Mouse (Mus musculus) frontal cortex, postnatal 14 days (tissue): ENCODE measurements at regions not wholly inside any gene's neighbourhood (a gene's known extent, or its start where the extent isn't known, plus 50 kb on each side); places are given as distances from the start of the nearest gene placed in this dataset.

Source experiments
- DNase-seq, 2 experiments: peaks; one replicate each; pipeline ENCODE4 v3.0.0; 2022; ENCODE audit warnings: low spot score in 2 of 2

DNA sequence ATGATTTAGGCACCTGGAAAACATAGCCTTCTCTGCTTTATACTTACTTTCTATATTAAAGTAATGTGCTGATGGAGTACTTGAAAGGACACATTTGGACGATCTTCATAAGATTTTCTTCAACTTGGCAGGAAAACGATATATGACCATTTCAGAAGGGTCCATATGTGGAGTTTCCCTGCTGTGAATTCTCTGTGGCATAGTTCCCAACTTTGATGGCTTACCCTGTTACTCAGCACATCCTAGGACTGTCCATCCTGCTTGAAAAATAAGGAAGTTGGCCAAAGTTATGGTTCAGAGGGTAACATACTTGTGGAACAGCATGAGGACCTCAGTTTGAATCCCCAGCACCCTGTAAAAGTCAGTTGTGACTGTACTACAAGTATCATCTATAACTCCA lies 109.2 kb upstream of the Pbx1 start:
- DNase-seq, result no peak

DNA sequence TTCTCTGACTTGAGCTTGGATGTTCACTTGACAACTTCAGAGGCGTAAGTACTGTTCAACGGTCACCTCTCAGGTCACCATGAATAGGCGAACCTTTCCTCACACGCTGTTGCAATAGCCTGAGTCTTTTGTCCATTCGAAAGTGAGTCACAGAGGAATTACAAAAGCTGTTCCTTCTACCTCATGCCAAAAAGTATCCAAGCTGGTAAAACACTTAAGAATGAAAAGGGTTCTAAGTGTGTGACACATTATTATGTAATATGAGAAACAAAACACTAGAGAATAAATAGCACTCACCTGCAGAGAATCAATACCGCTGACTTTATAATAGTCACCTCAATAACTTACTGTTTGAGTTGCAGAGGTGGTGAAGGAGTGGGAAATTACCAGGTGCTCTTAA lies 86.0 kb upstream of the Pbx1 start:
- no peak for DNase-seq

DNA sequence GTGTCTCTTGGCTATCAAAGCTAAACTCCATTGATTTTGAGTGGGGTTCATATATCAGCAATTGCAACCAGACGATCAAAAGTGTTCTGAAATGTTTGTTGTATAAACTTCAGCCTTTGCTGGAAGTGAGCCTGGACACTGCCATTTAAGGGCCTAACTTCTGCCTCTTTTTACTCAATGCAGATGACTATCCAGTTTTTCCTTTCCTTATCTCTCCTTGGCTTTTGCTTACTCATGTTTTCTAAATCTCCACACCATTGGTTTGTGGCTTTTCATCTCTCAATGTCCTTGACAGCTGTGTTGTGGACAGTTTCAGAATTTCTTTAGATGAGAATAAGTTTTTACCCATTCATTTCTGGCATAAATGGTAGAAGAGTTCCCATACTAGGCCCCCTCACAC lies 74.3 kb upstream of the Pbx1 start:
- DNase-seq, result no peak

DNA sequence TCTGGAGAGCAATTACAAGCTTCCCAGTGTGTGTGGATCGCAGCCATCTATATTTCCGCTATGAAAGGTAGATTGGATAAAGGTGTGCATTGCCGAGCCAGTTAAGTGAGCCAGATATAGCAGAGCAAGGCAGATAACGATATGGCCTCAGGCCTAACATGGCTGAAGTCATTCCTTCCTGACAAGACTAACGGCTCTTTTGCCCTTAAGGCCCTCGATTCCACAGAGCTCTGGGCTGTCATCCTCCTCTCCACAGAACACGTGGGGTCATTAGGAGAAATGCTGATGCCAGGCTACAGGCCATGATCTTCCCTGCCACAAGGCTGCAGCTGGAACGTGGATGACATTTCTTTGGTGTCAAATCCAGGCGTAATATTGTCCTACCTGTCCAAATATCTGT lies 72.7 kb upstream of the Pbx1 start:
- no peak for DNase-seq

DNA sequence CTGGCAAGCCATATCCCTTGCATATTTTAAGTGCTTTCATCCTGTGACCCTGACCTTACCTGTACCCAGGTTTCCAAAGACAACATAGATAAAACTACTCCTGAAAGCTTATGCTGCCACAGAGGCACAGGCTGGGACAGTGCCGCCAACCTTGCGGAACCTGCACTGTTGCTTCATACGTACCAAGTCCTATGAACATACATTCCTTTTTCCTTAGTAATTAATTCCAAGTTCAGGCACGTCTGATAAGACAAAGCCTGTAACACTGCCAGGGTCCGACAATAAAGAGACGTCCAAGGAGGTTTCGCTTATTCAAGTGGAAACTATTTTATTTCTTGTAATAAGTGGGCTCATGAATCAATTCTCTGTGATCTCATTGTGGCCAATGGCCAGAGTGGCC lies 70.2 kb upstream of the Pbx1 start:
- DNase-seq, result no peak

DNA sequence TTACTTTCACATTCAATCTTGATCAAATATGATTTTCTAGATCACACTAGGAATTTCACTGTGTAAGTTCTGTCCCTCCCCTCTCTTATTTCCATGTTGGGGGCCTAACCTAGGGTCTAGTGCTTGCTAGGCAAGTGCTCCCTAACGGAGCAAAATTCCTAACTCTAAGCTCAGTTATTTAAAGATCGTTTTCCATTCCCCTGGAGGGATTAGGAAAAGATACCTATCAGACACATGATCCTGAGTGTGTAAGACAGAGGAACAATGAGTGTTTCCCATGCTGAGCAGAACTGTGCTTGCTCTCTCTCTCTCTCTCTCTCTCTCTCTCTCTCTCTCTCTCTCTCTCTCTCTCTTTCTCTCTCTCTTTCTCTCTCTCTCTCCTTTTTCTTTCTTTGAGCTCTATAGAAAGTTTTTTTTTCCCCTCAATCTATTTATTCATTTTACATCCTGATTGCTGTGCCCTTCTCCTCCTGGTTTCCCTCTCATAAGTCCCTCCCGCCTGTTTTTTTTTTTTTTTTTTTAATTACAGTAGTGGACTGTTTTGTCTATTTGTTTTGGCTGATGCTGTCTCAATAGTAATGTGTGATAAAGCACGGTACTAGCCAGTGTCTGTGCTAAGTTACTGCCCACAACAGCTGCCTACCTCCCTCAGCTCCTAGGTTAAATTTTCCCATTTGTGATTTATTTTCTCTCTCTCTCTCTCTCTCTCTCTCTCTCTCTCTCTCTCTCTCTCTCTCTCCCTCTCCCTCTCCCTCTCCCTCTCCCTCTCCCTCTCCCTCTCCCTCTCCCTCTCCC lies 69.5 kb upstream of the Pbx1 start:
- no peak for DNase-seq

DNA sequence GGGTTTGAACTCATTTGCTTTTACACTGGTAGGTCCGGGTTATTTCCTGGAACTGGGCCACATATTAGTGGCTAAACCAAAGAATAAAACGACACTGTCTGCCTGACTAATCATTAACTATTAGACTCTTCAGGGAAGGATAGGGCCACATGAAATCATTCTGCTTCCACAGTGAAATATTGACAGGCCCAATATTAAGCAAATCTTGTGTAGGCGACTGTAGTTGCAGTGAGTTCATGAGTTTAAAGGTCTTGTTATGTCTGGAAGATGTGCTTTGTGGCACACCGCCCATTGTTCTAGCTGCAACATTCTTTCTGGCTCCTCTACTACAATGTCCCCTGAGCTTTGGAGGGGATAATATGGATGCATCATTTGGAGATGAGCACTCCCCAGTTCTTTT lies 65.7 kb upstream of the Pbx1 start:
- DNase-seq, result no peak

DNA sequence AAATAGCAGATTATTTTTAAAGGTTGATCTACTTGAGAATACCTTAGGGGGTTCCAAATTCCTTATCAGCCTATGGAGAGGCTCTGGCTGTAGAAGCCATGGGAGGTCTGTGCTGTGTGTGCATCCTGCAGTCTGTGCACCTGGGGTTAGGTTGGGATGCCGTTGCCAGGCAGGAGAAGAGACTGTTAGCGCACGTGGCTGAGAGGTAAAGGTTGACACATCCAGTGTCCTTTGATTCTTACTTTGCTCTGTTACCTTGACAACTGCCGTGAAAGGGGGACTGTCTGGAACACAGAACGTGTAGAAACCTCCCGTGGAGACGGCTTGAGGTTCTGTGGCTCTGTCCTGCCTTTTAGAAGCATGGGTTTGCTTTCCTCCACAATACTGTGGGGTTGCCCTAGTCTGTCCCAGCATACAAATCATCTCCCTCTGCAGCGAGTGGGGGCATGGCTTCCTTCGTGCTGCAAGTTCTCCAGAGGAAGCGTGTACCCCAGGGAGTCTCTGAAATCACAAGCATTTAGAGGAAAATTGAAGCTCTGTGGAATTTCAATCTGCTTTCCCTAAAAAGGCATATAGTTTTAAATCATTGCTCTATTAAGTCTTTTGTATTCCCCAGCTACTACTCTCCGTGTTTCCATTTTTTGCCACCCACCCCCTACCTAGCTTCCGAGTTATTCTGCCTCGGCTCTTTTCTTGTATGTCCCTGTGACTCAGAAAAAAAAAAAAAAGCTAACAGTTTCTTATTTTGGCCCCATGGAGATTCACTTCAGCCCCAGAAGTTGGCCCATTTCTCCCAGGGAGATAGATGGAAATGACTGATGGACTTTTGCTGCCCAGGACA lies 63.8 kb upstream of the Pbx1 start:
- peak in 1 of 2 experiments; percentile 13 for DNase-seq

DNA sequence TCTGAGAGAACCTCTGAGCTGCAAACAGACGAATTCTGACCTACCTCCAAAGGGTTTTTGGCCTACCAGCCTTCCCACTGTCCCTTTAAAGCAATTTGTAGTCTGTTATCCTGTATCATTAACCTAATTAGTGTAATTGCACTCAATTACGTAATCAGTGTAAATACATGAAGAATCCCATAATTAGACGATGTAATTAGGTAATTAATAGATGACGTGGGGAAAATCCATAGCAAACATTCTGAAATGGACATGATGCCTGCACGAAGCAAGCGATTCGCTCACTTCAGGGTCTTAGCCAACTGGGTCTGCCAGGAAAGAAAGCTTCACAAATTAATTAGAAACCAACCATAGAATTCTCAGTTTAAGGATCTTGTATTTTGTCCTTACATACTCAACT lies 55.4 kb upstream of the Pbx1 start:
- DNase-seq, result no peak

DNA sequence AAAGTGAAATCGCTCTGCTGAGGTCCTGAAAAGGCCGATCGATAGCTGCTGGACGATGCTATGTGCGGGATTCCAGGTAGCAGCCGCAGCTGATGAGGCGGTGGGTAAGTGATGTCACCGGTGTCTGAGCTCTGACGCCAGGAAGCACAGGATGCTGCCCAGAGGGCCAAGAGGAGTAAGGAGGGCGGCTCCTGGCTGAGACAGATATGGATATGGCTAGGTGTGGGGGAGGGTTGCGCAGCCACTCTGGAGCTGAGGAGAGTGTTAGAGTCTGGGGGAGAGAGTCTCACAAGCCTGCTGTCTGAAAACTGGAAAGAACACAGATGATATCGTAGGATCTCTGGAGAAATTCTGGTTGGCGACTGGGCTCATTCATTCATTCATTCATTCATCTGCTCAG lies 51.6 kb upstream of the Pbx1 start:
- DNase-seq, result no peak
